24 mouse cellular contexts compared by ENCODE assay signal in the genomic region with DNA sequence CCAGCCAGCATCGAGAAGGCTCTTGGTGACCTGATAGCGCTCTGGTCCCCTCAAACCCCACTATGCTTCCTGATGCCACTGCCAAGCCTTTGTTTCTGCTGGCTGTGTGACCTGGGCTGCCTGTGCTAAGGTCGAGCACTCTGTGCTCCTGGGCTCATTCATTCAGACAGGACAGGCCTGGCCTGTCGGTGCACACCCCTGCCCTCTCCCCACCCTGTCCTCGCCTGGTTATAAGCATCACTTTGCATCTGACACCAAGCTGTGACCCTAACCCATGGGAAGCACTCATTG. TPM values are rescaled to one million over a fixed set of nuclear protein-coding genes. Genes with fewer than 3 reads are reported as not detected.
DNase-seq lines count a peak whose midpoint lies in the region; ATAC-seq and TF ChIP-seq lines count a peak whose summit lies in the region.
"Had no signal": no experiment of that assay in that cellular context is flagged by ENCODE, and none has a peak within 500 bp of the region (broad histone marks: within the 10 kb centered on the region; RNA-seq: fewer than 3 reads in every experiment).

No protein-coding gene starts in this region.

- no peak for TF ChIP-seq CTCF in hindbrain, postnatal 0 days (IDR thresholded peaks at IDR 0.05; ENCODE audit: low read depth)

- H3K9me3 ChIP-seq in midbrain, embryonic 10.5 days (replicated peaks) = no peaks in the 10 kb centered on the region
- no peaks in the 10 kb centered on the region for H3K9me3 ChIP-seq in midbrain, embryonic 16.5 days (replicated peaks; ENCODE audit: control insufficient read depth, low read length, poor library complexity, severe bottlenecking)
- no peaks in the 10 kb centered on the region for H3K9me3 ChIP-seq in hindbrain, embryonic 12.5 days (replicated peaks)
- no peaks in the 10 kb centered on the region for H3K9me3 ChIP-seq in hindbrain, postnatal 0 days (ENCODE audit: low read length)
- no peaks in the 10 kb centered on the region for H3K9me3 ChIP-seq in neural tube, embryonic 13.5 days
- H3K9me3 ChIP-seq: heart, embryonic 12.5 days; limb, embryonic 12.5 days had no signal

- no peaks in the 10 kb centered on the region for H3K27me3 ChIP-seq in midbrain, embryonic 10.5 days (ENCODE audit: low read depth, poor library complexity, severe bottlenecking)
- H3K27me3 ChIP-seq in midbrain, embryonic 16.5 days (ENCODE audit: control insufficient read depth, insufficient read depth, low read depth, low read length) = no peaks in the 10 kb centered on the region
- H3K27me3 ChIP-seq in hindbrain, embryonic 12.5 days = no peaks in the 10 kb centered on the region
- no peaks in the 10 kb centered on the region for H3K27me3 ChIP-seq in hindbrain, postnatal 0 days (ENCODE audit: insufficient read depth, low read length)
- H3K27me3 ChIP-seq in neural tube, embryonic 13.5 days = no peaks in the 10 kb centered on the region
- H3K27me3 ChIP-seq: heart, embryonic 12.5 days; limb, embryonic 12.5 days had no signal

- no peak overlapping the region for H3K9ac ChIP-seq in midbrain, embryonic 16.5 days (ENCODE audit: low read depth, low read length)
- no peak overlapping the region for H3K9ac ChIP-seq in hindbrain, embryonic 12.5 days
- no peak overlapping the region for H3K9ac ChIP-seq in hindbrain, postnatal 0 days (replicated peaks; ENCODE audit: low read length)
- H3K9ac ChIP-seq in neural tube, embryonic 13.5 days = peak overlapping the region; percentile 32; the same call in 1 of the 2 replicates
- H3K9ac ChIP-seq: heart, embryonic 12.5 days; limb, embryonic 12.5 days had no signal

- no peak overlapping the region for H3K4me2 ChIP-seq in midbrain, embryonic 16.5 days (ENCODE audit: low read length)
- no peak overlapping the region for H3K4me2 ChIP-seq in hindbrain, embryonic 12.5 days (replicated peaks)
- no peak overlapping the region for H3K4me2 ChIP-seq in hindbrain, postnatal 0 days (ENCODE audit: low read depth, low read length)
- no peak overlapping the region for H3K4me2 ChIP-seq in neural tube, embryonic 13.5 days
- H3K4me2 ChIP-seq: heart, embryonic 12.5 days; limb, embryonic 12.5 days; liver, embryonic 11.5 days had no signal

- no peaks in the 10 kb centered on the region for H3K36me3 ChIP-seq in midbrain, embryonic 10.5 days
- H3K36me3 ChIP-seq in midbrain, embryonic 16.5 days (ENCODE audit: control insufficient read depth, insufficient read depth, low read length) = no peaks in the 10 kb centered on the region
- H3K36me3 ChIP-seq in hindbrain, embryonic 12.5 days = no peaks in the 10 kb centered on the region
- H3K36me3 ChIP-seq in hindbrain, postnatal 0 days (ENCODE audit: insufficient read depth, low read length) = no peaks in the 10 kb centered on the region
- H3K36me3 ChIP-seq in neural tube, embryonic 13.5 days = no peaks in the 10 kb centered on the region
- H3K36me3 ChIP-seq: heart, embryonic 12.5 days; limb, embryonic 12.5 days had no signal

- DNase-seq in midbrain, embryonic 10.5 days (ENCODE audit: low spot score) = no peak
- no peak for DNase-seq in hindbrain, postnatal 0 days (ENCODE audit: low spot score)
- DNase-seq in frontal cortex, postnatal 25 days (ENCODE audit: low spot score in 2 of 2) = no peak
- no peak for DNase-seq in adrenal gland, adult 18-20 months (ENCODE audit: low spot score in 2 of 2)
- DNase-seq in thymus, postnatal 0 days (ENCODE audit: low spot score) = no peak
- DNase-seq: adrenal gland, postnatal 10 days; cerebellum, adult 18-20 months; cerebellum, postnatal 14 days; gastrocnemius, postnatal 14 days; heart, adult 11 months; heart, postnatal 36 days; kidney, adult 8-10 months; kidney, postnatal 36 days; layer of hippocampus, postnatal 36 days; lung, adult 18-20 months; lung, postnatal 10 days had no signal

- H3K4me3 ChIP-seq in midbrain, embryonic 10.5 days = no peak overlapping the region
- H3K4me3 ChIP-seq in midbrain, embryonic 16.5 days (ENCODE audit: low read depth, low read length) = no peak overlapping the region
- H3K4me3 ChIP-seq in hindbrain, embryonic 12.5 days = no peak overlapping the region
- no peak overlapping the region for H3K4me3 ChIP-seq in hindbrain, postnatal 0 days (ENCODE audit: low read length)
- H3K4me3 ChIP-seq in neural tube, embryonic 13.5 days = no peak overlapping the region
- H3K4me3 ChIP-seq: heart, embryonic 12.5 days; limb, embryonic 12.5 days had no signal

- WGBS in midbrain, embryonic 10.5 days = 74% methylated on average over 5 of the region's 5 CpGs
- WGBS in midbrain, embryonic 16.5 days = 68% methylated on average over 5 of the region's 5 CpGs
- WGBS in hindbrain, embryonic 12.5 days = 48% methylated on average over 5 of the region's 5 CpGs
- WGBS in hindbrain, postnatal 0 days = 53% methylated on average over 5 of the region's 5 CpGs
- 61% methylated on average over 5 of the region's 5 CpGs for WGBS in neural tube, embryonic 13.5 days

- peaks cover 8% of the 10 kb centered on the region for H3K4me1 ChIP-seq in midbrain, embryonic 10.5 days
- H3K4me1 ChIP-seq in midbrain, embryonic 16.5 days (ENCODE audit: control insufficient read depth, insufficient read depth, low read length) = no peaks in the 10 kb centered on the region
- H3K4me1 ChIP-seq in hindbrain, embryonic 12.5 days = peaks cover 12% of the 10 kb centered on the region; the same call in 1 of the 2 replicates
- no peaks in the 10 kb centered on the region for H3K4me1 ChIP-seq in hindbrain, postnatal 0 days (ENCODE audit: insufficient read depth, low read length)
- H3K4me1 ChIP-seq in neural tube, embryonic 13.5 days (replicated peaks) = peaks cover 18% of the 10 kb centered on the region

- H3K27ac ChIP-seq in midbrain, embryonic 10.5 days (replicated peaks) = 0 out of 2 replicates have a peak overlapping the region, but pooled peaks have one; percentile 6
- no peak overlapping the region for H3K27ac ChIP-seq in midbrain, embryonic 16.5 days (ENCODE audit: low read length)
- H3K27ac ChIP-seq in hindbrain, embryonic 12.5 days = peak overlapping the region; percentile 70
- H3K27ac ChIP-seq in hindbrain, postnatal 0 days = 0 out of 2 replicates have a peak overlapping the region, but pooled peaks have one; percentile 51
- peak overlapping the region; percentile 81 for H3K27ac ChIP-seq in neural tube, embryonic 13.5 days (replicated peaks)
- H3K27ac ChIP-seq: limb, embryonic 12.5 days; stomach, postnatal 0 days had no signal

- no peak for ATAC-seq in midbrain, embryonic 16.5 days
- ATAC-seq in hindbrain, embryonic 12.5 days (ENCODE audit: low FRiP score) = no peak
- 0 out of 2 replicates have a peak, but pooled peaks have one; percentile 13 for ATAC-seq in hindbrain, postnatal 0 days
- 0 out of 2 replicates have a peak, but pooled peaks have one; percentile 21 for ATAC-seq in neural tube, embryonic 13.5 days (ENCODE audit: low read depth)
- ATAC-seq: forebrain, embryonic 16.5 days had no signal

RNA-seq across cellular contexts. Expression of gene Stk10, which starts 43.6 kb away (rescaled TPM):
- 1.5 and 2.1 TPM in 2 replicates for polyA plus RNA-seq in midbrain, embryonic 10.5 days (2016; fragmentation: Nextera tagmentation; extraction: Ambion mirVana)
- 1.2 and 1.7 TPM in 2 replicates for polyA plus RNA-seq in midbrain, embryonic 16.5 days (2015; fragmentation: Nextera tagmentation; extraction: Ambion mirVana)
- 2.5 and 3.3 TPM in 2 replicates for polyA plus RNA-seq in hindbrain, embryonic 12.5 days (2016; fragmentation: Nextera tagmentation; extraction: Ambion mirVana)
- 4.5 and 10.8 TPM in 2 replicates for total RNA-seq in hindbrain, postnatal 0 days (2014; rRNA removed)
- polyA plus RNA-seq in hindbrain, postnatal 0 days (2015; fragmentation: Nextera tagmentation; extraction: Ambion mirVana) = 1.1 and 1.2 TPM in 2 replicates
- 2.5 and 2.6 TPM in 2 replicates for polyA plus RNA-seq in neural tube, embryonic 13.5 days (2015; fragmentation: Nextera tagmentation; extraction: Ambion mirVana)
- 10 to 100 TPM in 1 of 2 experiments, 1 to 10 TPM in 1; 9.8 to 13.3 TPM for total RNA-seq in adrenal gland, adult 18-20 months (2021)
- 10.6 and 12.9 TPM in 2 replicates for polyA plus RNA-seq in thymus, postnatal 0 days (2015; fragmentation: Nextera tagmentation; extraction: Ambion mirVana)

RNA-seq across cellular contexts. Expression of gene Efcab9, which starts 44.8 kb away (rescaled TPM):
- 0.32 TPM in 1 of 2 replicates, not detected in the other for polyA plus RNA-seq in midbrain, embryonic 10.5 days (2016; fragmentation: Nextera tagmentation; extraction: Ambion mirVana)
- not detected in 2 replicates for polyA plus RNA-seq in midbrain, embryonic 16.5 days (2015; fragmentation: Nextera tagmentation; extraction: Ambion mirVana)
- not detected in 2 replicates for polyA plus RNA-seq in hindbrain, embryonic 12.5 days (2016; fragmentation: Nextera tagmentation; extraction: Ambion mirVana)
- total RNA-seq in hindbrain, postnatal 0 days (2014; rRNA removed) = not detected in 2 replicates
- polyA plus RNA-seq in hindbrain, postnatal 0 days (2015; fragmentation: Nextera tagmentation; extraction: Ambion mirVana) = 0.38 TPM in 1 of 2 replicates, not detected in the other
- 0.36 TPM in 1 of 2 replicates, not detected in the other for polyA plus RNA-seq in neural tube, embryonic 13.5 days (2015; fragmentation: Nextera tagmentation; extraction: Ambion mirVana)
- 1 to 10 TPM; 1.0 to 1.6 TPM for total RNA-seq in adrenal gland, adult 18-20 months (2021)
- 1.9 and 2.1 TPM in 2 replicates for polyA plus RNA-seq in thymus, postnatal 0 days (2015; fragmentation: Nextera tagmentation; extraction: Ambion mirVana)
- polyA plus RNA-seq: forebrain, embryonic 16.5 days had no signal

Comparison
In these comparisons a context has a peak if more than half of its experiments do, and no peak if none do; other contexts are left out.
1. ATAC-seq: peak in hindbrain, postnatal 0 days (single experiment) and neural tube, embryonic 13.5 days (single experiment); none in midbrain, embryonic 16.5 days (single experiment) and hindbrain, embryonic 12.5 days (single experiment).